Mouse (Mus musculus) intestine, postnatal 0 days (tissue): ENCODE results near the gene Iqcf6. TPM values are rescaled to one million over a fixed set of nuclear protein-coding genes. Genes with fewer than 3 reads are reported as not detected.
"Not testable (repeated sequence)": the region's sequence is repeated elsewhere in the genome, so short reads cannot be mapped to it uniquely, and the experiment has no call there.

Source experiments
- ATAC-seq: fragments of 200-750 bp; cut with Nextera tagmentation; 2 replicates; pipeline ENCODE4 v1.8.0; 2017; ENCODE audit warnings: mild to moderate bottlenecking, moderate TSS enrichment, moderate library complexity
- H3K27ac ChIP-seq: fragments of 300-500 bp; sonication (generic); 2 replicates; pipeline ENCODE4 v1.5.1; 2014; ENCODE audit warnings: mild to moderate bottlenecking, low read depth, low read length, moderate library complexity
- H3K27me3 ChIP-seq: fragments of 300-500 bp; sonication (generic); replicated peaks from 2 replicates; pipeline ENCODE4 v1.6.1; 2014; ENCODE audit warnings: low read length, mixed read lengths; ENCODE audit not compliant: control insufficient read depth, insufficient read depth
- H3K36me3 ChIP-seq: fragments of 300-500 bp; sonication (generic); 2 replicates; pipeline ENCODE4 v1.6.1; 2014; ENCODE audit warnings: mild to moderate bottlenecking, moderate library complexity; ENCODE audit not compliant: control insufficient read depth, insufficient read depth
- H3K4me1 ChIP-seq: fragments of 300-500 bp; sonication (generic); replicated peaks from 2 replicates; pipeline ENCODE4 v1.6.1; 2014; ENCODE audit warnings: antibody characterized with exemption, low read length, mixed read lengths; ENCODE audit not compliant: control insufficient read depth, insufficient read depth
- H3K4me2 ChIP-seq: fragments of 300-500 bp; sonication (generic); replicated peaks from 2 replicates; pipeline ENCODE4 v1.6.1; 2014; ENCODE audit warnings: low read depth, mild to moderate bottlenecking, moderate library complexity
- H3K4me3 ChIP-seq: fragments of 300-500 bp; sonication (generic); 2 replicates; pipeline ENCODE4 v1.5.1; 2014; ENCODE audit warnings: low read depth, low read length
- H3K9ac ChIP-seq: fragments of 300-500 bp; sonication (generic); 2 replicates; pipeline ENCODE4 v1.6.1; 2014; ENCODE audit warnings: mild to moderate bottlenecking, low read depth, low read length
- H3K9me3 ChIP-seq: fragments of 300-500 bp; sonication (generic); 2 replicates; pipeline ENCODE4 v1.6.1; 2016; ENCODE audit warnings: mixed run types; ENCODE audit not compliant: control insufficient read depth
- CTCF ChIP-seq: sonication (generic); IDR thresholded peaks from 2 replicates; pipeline ENCODE4 v1.5.1; 2016; ENCODE audit warnings: low read depth, mild to moderate bottlenecking, control low read depth, antibody characterized with exemption, moderate library complexity
- WGBS: fragments of 180-500 bp; shearing (Covaris S2); extraction: QIAGEN DNeasy Blood & Tissue Kit; methylation state at CpG from one replicate; pipeline ENCODE4 v1.1.7; 2014; 5-methylcytosine and 5-hydroxymethylcytosine counted together
- polyA plus RNA-seq: library from polyadenylated mRNA; unstranded; fragments of >200 nt; fragmentation: Nextera tagmentation; extraction: Ambion mirVana; gene quantifications from 2 replicates; pipeline ENCODE4 v1.2.1, GENCODE M21; 2015

Gene Iqcf6
- polyA plus RNA-seq, 1 experiment from 2014 or later, result not detected

DNA sequence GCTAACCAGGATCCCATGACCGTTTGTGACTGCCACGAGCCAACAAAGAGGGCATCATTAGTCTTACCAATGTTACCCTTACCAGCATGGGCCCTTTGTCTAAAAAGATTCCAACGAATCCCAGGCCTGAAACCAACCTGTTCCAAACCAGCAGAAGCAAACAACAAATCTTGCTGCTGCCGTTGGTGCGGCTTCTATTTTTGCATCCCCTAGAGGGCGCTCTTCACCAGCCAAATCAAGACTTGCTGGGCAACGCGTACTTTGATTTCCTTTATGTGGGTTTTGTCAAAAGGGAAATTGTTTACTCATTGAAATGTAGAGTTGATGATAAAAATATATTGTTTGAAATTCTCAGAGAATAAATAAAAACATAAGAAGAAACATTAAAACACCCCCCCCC is 25.8 kb upstream of the Iqcf6 start:
- no peak for ATAC-seq
- Histone ChIP-seq H3K27me3 (no peaks in the 10 kb centered on the region), H3K9ac (no peak overlapping the region), H3K9me3 (no peaks in the 10 kb centered on the region), H3K4me1 (no peaks in the 10 kb centered on the region), H3K36me3 (no peaks in the 10 kb centered on the region), H3K4me2 (no peak overlapping the region), H3K4me3 (no peak overlapping the region), H3K27ac (no peak overlapping the region)
- peak; percentile 80 for TF ChIP-seq CTCF
- WGBS, result 23% methylated on average over 8 of the region's 8 CpGs

DNA sequence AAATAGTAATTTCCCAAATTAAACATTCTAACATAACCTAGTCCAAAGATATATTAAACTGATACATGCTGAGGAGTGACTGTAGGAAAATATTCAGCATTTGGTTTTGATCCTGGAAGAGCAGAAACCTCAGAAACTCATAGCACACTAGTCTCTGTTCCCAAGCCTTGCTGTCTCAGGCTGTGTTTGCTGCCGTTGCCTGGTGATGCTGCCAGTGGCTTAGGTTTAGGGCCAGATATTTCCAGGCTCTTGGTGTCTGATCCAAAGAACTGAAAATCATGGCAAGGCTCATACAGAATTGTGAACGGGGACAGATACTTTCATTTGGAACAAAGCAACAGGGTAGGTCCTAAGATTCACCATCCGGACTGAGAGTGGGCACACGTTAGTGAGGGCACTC is 15.7 kb upstream of the Iqcf6 start:
- Histone ChIP-seq H3K36me3 (no peaks in the 10 kb centered on the region), H3K4me1 (no peaks in the 10 kb centered on the region), H3K27me3 (no peaks in the 10 kb centered on the region), H3K4me3 (no peak overlapping the region), H3K27ac (no peak overlapping the region), H3K9ac (no peak overlapping the region), H3K9me3 (no peaks in the 10 kb centered on the region), H3K4me2 (no peak overlapping the region)
- ATAC-seq, result no peak
- no peak for TF ChIP-seq CTCF
- WGBS, result 78% methylated on average over 4 of the region's 4 CpGs

DNA sequence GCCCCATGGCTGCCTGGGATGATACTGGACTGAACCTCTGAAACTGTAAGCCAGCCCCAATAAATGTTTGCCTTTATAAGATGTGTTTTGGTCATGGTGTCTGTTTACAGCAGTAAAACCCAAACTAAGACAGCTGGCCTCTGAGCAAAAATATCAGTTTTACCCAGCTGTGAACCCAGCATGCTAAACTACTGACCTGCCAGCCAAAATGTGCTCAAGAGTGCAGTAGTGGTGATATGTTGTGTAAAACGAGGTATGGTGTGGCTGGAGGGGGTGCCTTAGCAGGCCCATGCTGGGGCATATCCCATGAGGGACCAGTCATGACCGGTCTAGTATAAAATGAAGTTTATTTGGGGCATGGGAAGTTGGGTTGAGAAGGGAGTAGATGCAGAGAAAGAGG is 12.4 kb upstream of the Iqcf6 start:
- H3K27me3 ChIP-seq, result no peaks in the 10 kb centered on the region
- H3K9me3 ChIP-seq, result no peaks in the 10 kb centered on the region
- no peaks in the 10 kb centered on the region for H3K4me1 ChIP-seq
- no peak overlapping the region for H3K4me3 ChIP-seq
- ATAC-seq, result no peak
- 54% methylated on average over 2 of the region's 2 CpGs for WGBS
- H3K4me2 ChIP-seq, result no peak overlapping the region
- no peaks in the 10 kb centered on the region for H3K36me3 ChIP-seq
- no peak for TF ChIP-seq CTCF
- H3K27ac ChIP-seq, result no peak overlapping the region
- H3K9ac ChIP-seq, result no peak overlapping the region

DNA sequence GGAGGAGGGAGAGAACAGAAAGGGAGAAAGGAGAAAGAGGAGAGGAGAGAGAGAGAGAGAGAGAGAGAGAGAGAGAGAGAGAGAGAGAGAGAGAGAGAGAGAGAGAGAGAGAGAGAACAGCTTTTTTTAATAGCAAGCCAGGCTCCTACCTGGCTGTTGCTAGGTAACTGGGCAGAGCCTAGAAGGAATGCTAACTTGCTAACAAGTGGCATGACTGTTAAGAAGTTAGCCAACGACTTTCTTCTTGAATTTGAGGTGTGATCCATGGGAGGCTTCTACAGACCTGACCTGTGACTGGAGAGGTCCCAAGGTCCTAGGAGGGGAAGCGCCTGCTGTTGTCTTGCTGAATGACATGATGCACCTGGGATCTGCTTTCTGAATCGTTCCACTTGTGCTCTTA is 11.8 kb upstream of the Iqcf6 start:
- H3K9me3 ChIP-seq, result no peaks in the 10 kb centered on the region
- no peak overlapping the region for H3K9ac ChIP-seq
- TF ChIP-seq CTCF, result no peak
- H3K4me1 ChIP-seq, result no peaks in the 10 kb centered on the region
- WGBS, result 27% methylated on average over 3 of the region's 3 CpGs
- no peaks in the 10 kb centered on the region for H3K36me3 ChIP-seq
- no peak overlapping the region for H3K4me3 ChIP-seq
- ATAC-seq, result no peak
- no peak overlapping the region for H3K27ac ChIP-seq
- no peaks in the 10 kb centered on the region for H3K27me3 ChIP-seq
- no peak overlapping the region for H3K4me2 ChIP-seq

DNA sequence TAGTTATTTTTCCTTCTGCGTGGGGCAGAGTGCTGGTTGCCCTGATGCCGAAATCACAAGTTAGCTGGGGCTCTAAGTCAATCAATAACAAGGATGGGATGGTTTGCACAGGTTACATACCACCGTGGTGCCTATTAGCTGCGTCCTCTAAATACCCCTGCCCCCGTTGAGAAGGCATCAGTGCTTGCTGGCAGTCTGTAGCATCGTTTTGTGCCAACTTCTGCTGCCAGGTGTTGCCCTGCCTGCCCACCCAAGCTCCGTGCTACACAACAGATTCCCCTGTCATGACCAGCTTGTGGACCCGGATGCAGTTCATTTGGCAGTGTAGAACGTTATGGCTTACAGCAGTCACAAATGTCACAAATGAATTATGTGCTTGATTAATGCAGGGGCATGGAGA is 10.1 kb upstream of the Iqcf6 start:
- no peak for ATAC-seq
- 68% methylated on average over 9 of the region's 9 CpGs for WGBS
- H3K27ac ChIP-seq, result no peak overlapping the region
- no peaks in the 10 kb centered on the region for H3K27me3 ChIP-seq
- no peak overlapping the region for H3K4me2 ChIP-seq
- no peak overlapping the region for H3K9ac ChIP-seq
- no peak for TF ChIP-seq CTCF
- no peaks in the 10 kb centered on the region for H3K36me3 ChIP-seq
- no peaks in the 10 kb centered on the region for H3K4me1 ChIP-seq
- no peak overlapping the region for H3K4me3 ChIP-seq
- H3K9me3 ChIP-seq, result no peaks in the 10 kb centered on the region

DNA sequence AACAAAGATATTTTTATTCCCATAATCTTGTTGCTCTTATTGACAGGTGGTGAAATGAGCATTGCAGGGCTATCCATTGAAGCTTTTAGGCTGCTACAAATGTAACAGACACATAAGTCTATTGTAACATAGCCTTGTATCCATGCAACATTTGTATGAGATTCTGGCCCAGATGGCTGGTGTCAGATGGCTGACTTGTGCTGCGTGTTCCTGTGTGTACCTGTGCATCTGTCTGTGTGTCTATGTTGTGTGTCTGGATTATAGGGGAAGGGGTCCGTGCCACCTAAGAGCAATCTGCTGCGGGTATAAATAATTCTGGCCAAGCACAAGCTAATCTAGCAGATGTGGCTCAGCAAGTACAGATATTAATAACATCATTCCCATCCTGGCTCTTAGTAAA is 8.9 kb upstream of the Iqcf6 start:
- 94% methylated on average over 3 of the region's 3 CpGs for WGBS

DNA sequence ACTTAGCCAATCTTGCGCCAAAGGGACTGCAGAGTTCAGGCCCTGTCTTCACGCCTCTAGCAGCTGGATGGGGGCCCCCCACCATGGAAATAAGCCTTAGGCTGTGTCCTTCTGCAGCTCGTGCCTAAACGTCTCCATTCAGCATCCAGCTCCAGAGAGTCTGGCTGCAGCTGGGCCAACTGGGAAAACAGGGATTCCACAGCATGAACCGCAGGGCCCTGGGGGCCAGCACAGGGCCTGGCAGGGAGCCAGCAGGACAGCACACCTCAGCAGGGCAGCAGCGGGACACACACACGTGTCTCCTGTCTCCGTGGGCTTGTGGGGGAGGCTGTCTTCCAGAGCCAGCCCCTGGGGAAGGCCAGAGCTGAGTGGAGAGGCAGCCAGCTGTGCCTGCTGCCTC is 1.4 kb downstream of the Iqcf6 start:
- H3K4me2 ChIP-seq, H3K9ac ChIP-seq, H3K4me3 ChIP-seq, ATAC-seq, H3K9me3 ChIP-seq, H3K4me1 ChIP-seq, H3K36me3 ChIP-seq, H3K27me3 ChIP-seq, H3K27ac ChIP-seq: not testable (repeated sequence)
- WGBS, result 23% methylated on average over 8 of the region's 8 CpGs

More for the DNA sequence above, 8.9 kb upstream of the Iqcf6 start:
- no peaks in the 10 kb centered on the region for H3K9me3 ChIP-seq
- no peak overlapping the region for H3K4me3 ChIP-seq
- no peak overlapping the region for H3K9ac ChIP-seq
- H3K36me3 ChIP-seq, result no peaks in the 10 kb centered on the region
- TF ChIP-seq CTCF, result no peak
- H3K27ac ChIP-seq, result no peak overlapping the region
- no peak for ATAC-seq
- H3K4me1 ChIP-seq, result no peaks in the 10 kb centered on the region
- H3K27me3 ChIP-seq, result no peaks in the 10 kb centered on the region
- H3K4me2 ChIP-seq, result no peak overlapping the region
